Comparison of ENCODE assay signal across 7 mouse cellular contexts in the genomic region with DNA sequence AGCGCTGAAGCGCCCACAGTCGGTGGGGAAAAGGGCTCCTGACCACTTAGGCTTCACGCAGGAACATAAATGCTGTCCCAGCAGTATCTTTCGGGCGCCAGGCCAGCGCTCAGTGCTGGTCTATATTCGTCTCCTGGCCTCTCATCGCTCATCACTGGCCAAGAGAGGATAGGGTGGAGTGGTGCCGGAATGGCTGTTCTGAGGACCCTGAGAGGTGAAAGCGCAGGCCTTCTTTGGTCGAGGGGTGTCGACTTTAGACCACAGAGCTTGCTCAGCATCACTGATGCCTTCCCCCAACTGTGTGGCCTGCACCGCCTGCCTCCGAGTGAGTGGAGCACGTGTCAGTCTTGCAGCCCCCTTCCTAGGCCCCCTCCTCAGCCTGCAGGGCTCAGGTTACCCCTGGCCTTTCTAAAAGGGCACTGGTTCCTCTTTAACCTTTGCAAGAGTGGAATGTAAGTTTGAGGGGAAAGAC. TPM values are rescaled to one million over a fixed set of nuclear protein-coding genes. Genes with fewer than 3 reads are reported as not detected.
A peak's percentile ranks its signal among the peaks of the same experiment; 100 is the strongest.
DNase-seq lines count a peak whose midpoint lies in the region; ATAC-seq lines count a peak whose summit lies in the region.

No protein-coding gene starts in this region.

- WGBS in embryonic facial prominence, embryonic 12.5 days = 2% methylated on average over 16 of the region's 16 CpGs
- WGBS in heart, embryonic 14.5 days = 3% methylated on average over 16 of the region's 16 CpGs
- 2% methylated on average over 16 of the region's 16 CpGs for WGBS in limb, embryonic 10.5 days

- H3K4me1 ChIP-seq in embryonic facial prominence, embryonic 12.5 days = peaks cover 47% of the 10 kb centered on the region
- peaks cover 36 to 50% of the 10 kb centered on the region in 2 experiments for H3K4me1 ChIP-seq in heart, embryonic 14.5 days (ENCODE audit: control insufficient read depth in 2 of 2, insufficient read depth in 2 of 2, low read length in 2 of 2)
- H3K4me1 ChIP-seq in limb, embryonic 10.5 days = peaks cover 57% of the 10 kb centered on the region

- H3K4me2 ChIP-seq in embryonic facial prominence, embryonic 12.5 days (replicated peaks) = peak overlapping the region; percentile 97
- peak overlapping the region; percentile 90 for H3K4me2 ChIP-seq in heart, embryonic 14.5 days (ENCODE audit: low read length)

- peaks cover 26% of the 10 kb centered on the region for H3K36me3 ChIP-seq in embryonic facial prominence, embryonic 12.5 days
- H3K36me3 ChIP-seq in heart, embryonic 14.5 days (ENCODE audit: control insufficient read depth, insufficient read depth, low read length) = peaks cover 49% of the 10 kb centered on the region
- H3K36me3 ChIP-seq in limb, embryonic 10.5 days = peaks cover 49% of the 10 kb centered on the region

- peak; percentile 61 for DNase-seq in 3T3-L1 (ENCODE audit: low read depth, low spot score)
- peak; percentile 75 for DNase-seq in A20 (ENCODE audit: low read depth, low spot score)
- peak; percentile 84 for DNase-seq in limb, embryonic 10.5 days (ENCODE audit: low spot score)
- DNase-seq in neural tube, embryonic 10.5 days (ENCODE audit: extremely low spot score, low spot score) = peak; percentile 74
- no peak for DNase-seq in natural killer cell, adult 2 months (ENCODE audit: low spot score in 2 of 2)

- no peaks in the 10 kb centered on the region for H3K9me3 ChIP-seq in embryonic facial prominence, embryonic 12.5 days
- H3K9me3 ChIP-seq in heart, embryonic 14.5 days (ENCODE audit: control insufficient read depth, low read length) = no peaks in the 10 kb centered on the region
- H3K9me3 ChIP-seq in limb, embryonic 10.5 days (replicated peaks) = no peaks in the 10 kb centered on the region

- H3K27me3 ChIP-seq in embryonic facial prominence, embryonic 12.5 days = no peaks in the 10 kb centered on the region
- H3K27me3 ChIP-seq in heart, embryonic 14.5 days (ENCODE audit: control insufficient read depth, insufficient read depth, low read length) = no peaks in the 10 kb centered on the region
- H3K27me3 ChIP-seq in limb, embryonic 10.5 days (ENCODE audit: low read depth, poor library complexity, severe bottlenecking) = no peaks in the 10 kb centered on the region

- 0 out of 2 replicates have a peak, but pooled peaks have one; percentile 29 for ATAC-seq in embryonic facial prominence, embryonic 12.5 days (ENCODE audit: insufficient number of reproducible peaks, insufficient read depth, low FRiP score, low TSS enrichment)
- ATAC-seq in heart, embryonic 14.5 days (ENCODE audit: insufficient number of reproducible peaks, insufficient read depth, low FRiP score, low read depth) = peak; percentile 60

- H3K4me3 ChIP-seq in embryonic facial prominence, embryonic 12.5 days = peak overlapping the region; percentile 99
- peak overlapping the region; percentile 79 to 97 for H3K4me3 ChIP-seq in heart, embryonic 14.5 days (ENCODE audit: control insufficient read depth in 1 of 2, insufficient read depth in 1 of 2, low read depth in 1 of 2, low read length in 2 of 2)
- peak overlapping the region; percentile 99 for H3K4me3 ChIP-seq in limb, embryonic 10.5 days

- H3K9ac ChIP-seq in embryonic facial prominence, embryonic 12.5 days = peak overlapping the region; percentile 98
- peak overlapping the region; percentile 99 for H3K9ac ChIP-seq in heart, embryonic 14.5 days (ENCODE audit: low read length)

- peak overlapping the region; percentile 99 for H3K27ac ChIP-seq in embryonic facial prominence, embryonic 12.5 days
- peak overlapping the region; percentile 85 to 98 for H3K27ac ChIP-seq in heart, embryonic 14.5 days (replicated peaks in 1 of 2; ENCODE audit: control insufficient read depth in 1 of 2, insufficient read depth in 1 of 2, low read depth in 2 of 2, low read length in 2 of 2)
- H3K27ac ChIP-seq in limb, embryonic 10.5 days = peak overlapping the region; percentile 97

RNA-seq across cellular contexts. Expression of gene Eno3, which starts 0.5 kb away (rescaled TPM):
- 20.1 and 27.9 TPM in 2 replicates for polyA plus RNA-seq in embryonic facial prominence, embryonic 12.5 days (2016; fragmentation: Nextera tagmentation; extraction: Ambion mirVana)
- 468 and 495 TPM in 2 replicates for polyA plus RNA-seq in heart, embryonic 14.5 days (2014; fragmentation: Nextera tagmentation; extraction: Ambion mirVana)
- polyA plus RNA-seq in limb, embryonic 10.5 days (2016; fragmentation: Nextera tagmentation; extraction: Ambion mirVana) = 67.8 and 75.6 TPM in 2 replicates

RNA-seq across cellular contexts. Expression of gene Pfn1, which starts 2.0 kb away (rescaled TPM):
- 1,467 and 1,498 TPM in 2 replicates for polyA plus RNA-seq in embryonic facial prominence, embryonic 12.5 days (2016; fragmentation: Nextera tagmentation; extraction: Ambion mirVana)
- polyA plus RNA-seq in heart, embryonic 14.5 days (2014; fragmentation: Nextera tagmentation; extraction: Ambion mirVana) = 1,353 and 1,384 TPM in 2 replicates
- 2,132 and 2,568 TPM in 2 replicates for polyA plus RNA-seq in limb, embryonic 10.5 days (2016; fragmentation: Nextera tagmentation; extraction: Ambion mirVana)

RNA-seq across cellular contexts. Expression of gene Slc25a11, which starts 9.2 kb away (rescaled TPM):
- polyA plus RNA-seq in embryonic facial prominence, embryonic 12.5 days (2016; fragmentation: Nextera tagmentation; extraction: Ambion mirVana) = 159 and 160 TPM in 2 replicates
- polyA plus RNA-seq in heart, embryonic 14.5 days (2014; fragmentation: Nextera tagmentation; extraction: Ambion mirVana) = 290 and 303 TPM in 2 replicates
- 136 and 160 TPM in 2 replicates for polyA plus RNA-seq in limb, embryonic 10.5 days (2016; fragmentation: Nextera tagmentation; extraction: Ambion mirVana)

RNA-seq across cellular contexts. Expression of gene Rnf167, which starts 9.5 kb away (rescaled TPM):
- polyA plus RNA-seq in embryonic facial prominence, embryonic 12.5 days (2016; fragmentation: Nextera tagmentation; extraction: Ambion mirVana) = 96.5 and 104 TPM in 2 replicates
- 73.2 and 75.9 TPM in 2 replicates for polyA plus RNA-seq in heart, embryonic 14.5 days (2014; fragmentation: Nextera tagmentation; extraction: Ambion mirVana)
- polyA plus RNA-seq in limb, embryonic 10.5 days (2016; fragmentation: Nextera tagmentation; extraction: Ambion mirVana) = 85.0 and 104 TPM in 2 replicates

RNA-seq across cellular contexts. Expression of gene Spag7, which starts 12.7 kb away (rescaled TPM):
- polyA plus RNA-seq in embryonic facial prominence, embryonic 12.5 days (2016; fragmentation: Nextera tagmentation; extraction: Ambion mirVana) = 143 and 149 TPM in 2 replicates
- 177 TPM in 2 replicates for polyA plus RNA-seq in heart, embryonic 14.5 days (2014; fragmentation: Nextera tagmentation; extraction: Ambion mirVana)
- polyA plus RNA-seq in limb, embryonic 10.5 days (2016; fragmentation: Nextera tagmentation; extraction: Ambion mirVana) = 182 and 196 TPM in 2 replicates

Comparison
In these comparisons a context has a peak if more than half of its experiments do, and no peak if none do; other contexts are left out.
1. DNase-seq: peak in 3T3-L1 (single experiment), A20 (single experiment), limb, embryonic 10.5 days (single experiment) and neural tube, embryonic 10.5 days (single experiment); none in natural killer cell, adult 2 months (0 of 2).
2. Peak in every context shown above with its lines, with median percentiles within 50 percentile points of each other: H3K27ac ChIP-seq and H3K4me3 ChIP-seq.